Mouse (Mus musculus) lung, adult 2 months (tissue): Measurements from ENCODE around the gene Trpm8. TPM values are rescaled to one million over a fixed set of nuclear protein-coding genes. Genes with fewer than 3 reads are reported as not detected.

Source experiments
- DNase-seq: peaks from one replicate; pipeline ENCODE4 v3.0.0; 2022
- H3K4me1 ChIP-seq: fragments of 200-500 bp; 2 replicates; pipeline ENCODE4 v1.6.1; 2011; ENCODE audit warnings: low read length; ENCODE audit not compliant: control insufficient read depth, insufficient read depth
- H3K4me3 ChIP-seq: fragments of 200-500 bp; replicated peaks from 2 replicates; pipeline ENCODE3; 2011; ENCODE audit warnings: low read depth, mild to moderate bottlenecking, control low read depth, low read length; ENCODE audit errors: extremely low read depth
- CTCF ChIP-seq: fragments of 200-500 bp; IDR thresholded peaks from 2 replicates; pipeline ENCODE4 v1.5.1; 2011; ENCODE audit warnings: mild to moderate bottlenecking, low read length, control low read depth; ENCODE audit not compliant: insufficient read depth
- POLR2A ChIP-seq: fragments of 200-500 bp; IDR thresholded peaks from 2 replicates; pipeline ENCODE4 v1.6.1; 2011; ENCODE audit warnings: low read depth, mild to moderate bottlenecking, control low read depth, low read length, borderline replicate concordance; ENCODE audit errors: extremely low read depth
- WGBS: fragments of 180-500 bp; shearing (Covaris S2); methylation state at CpG from one replicate; pipeline ENCODE4 v1.1.7; 2018; 5-methylcytosine and 5-hydroxymethylcytosine counted together
- polyA plus RNA-seq: library from polyadenylated mRNA; depleted of rRNA; stranded (reverse); fragments of >200 nt; gene quantifications from 2 replicates; pipeline ENCODE4 v1.2.3, GENCODE M21; 2012

Gene Trpm8
- polyA plus RNA-seq, 1 experiment: not detected

- DNase-seq: no peak
- TF ChIP-seq POLR2A: no peak
- no peak for TF ChIP-seq CTCF
- Histone ChIP-seq H3K4me3 (no peak overlapping the region), H3K4me1 (no peaks in the 10 kb centered on the region)
Observed at GRCm38 (mm10) chr1:88322146-88322545, 44.7 kb downstream of the Trpm8 start.

DNA sequence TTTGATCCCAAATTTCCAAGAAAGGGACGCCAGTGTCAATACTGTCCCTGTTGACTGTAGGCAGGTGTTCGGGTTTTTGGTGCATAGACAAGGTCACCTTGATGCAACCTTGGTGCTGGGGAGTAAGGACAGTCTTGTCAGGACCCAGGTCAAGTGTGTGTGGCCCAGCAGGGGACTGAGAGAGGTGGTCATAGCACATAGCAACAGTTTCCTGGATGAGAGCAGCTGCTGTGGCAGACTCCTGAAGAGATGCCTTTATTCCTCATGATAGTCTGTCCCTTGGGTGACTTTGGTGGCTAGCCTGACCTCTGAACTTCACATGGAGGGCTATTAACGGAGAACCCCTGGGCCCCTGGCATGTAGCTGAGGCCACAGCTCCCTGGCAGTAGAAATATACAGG, 45.6 kb downstream of the Trpm8 start:
- 76% methylated on average over 3 of the region's 3 CpGs for WGBS

GRCm38 (mm10) chr1:88339481-88339880, 62.0 kb downstream of the Trpm8 start:
- DNase-seq: no peak
- Histone ChIP-seq H3K4me3 (no peak overlapping the region), H3K4me1 (no peaks in the 10 kb centered on the region)
- TF ChIP-seq CTCF: no peak
- no peak for TF ChIP-seq POLR2A
- WGBS: 77% methylated on average over 9 of the region's 9 CpGs

More for the DNA sequence above, 45.6 kb downstream of the Trpm8 start:
- no peak for DNase-seq
- H3K4me3 ChIP-seq: no peak overlapping the region
- H3K4me1 ChIP-seq: no peaks in the 10 kb centered on the region
- TF ChIP-seq POLR2A (no peak), CTCF (no peak)

DNA sequence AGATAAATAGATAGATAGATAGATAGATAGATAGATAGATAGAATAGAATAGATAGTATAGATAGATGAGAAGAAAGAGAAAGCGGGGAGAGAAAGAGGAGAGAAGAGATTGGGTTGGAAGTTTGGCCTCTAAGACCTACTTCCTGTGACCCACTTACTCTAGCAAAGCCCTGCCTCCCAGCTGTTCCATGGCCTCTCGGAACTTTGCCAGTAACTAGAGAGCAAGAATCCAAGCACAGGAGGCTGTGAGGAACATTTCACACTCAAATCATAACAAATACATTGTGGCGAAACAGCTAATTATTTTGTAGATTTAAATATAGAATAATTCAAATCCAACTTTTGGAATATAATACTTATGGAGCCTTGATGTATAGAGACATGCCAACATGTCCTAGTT, 65.2 kb downstream of the Trpm8 start:
- 63% methylated on average over 3 of the region's 3 CpGs for WGBS
- no peak for DNase-seq
- H3K4me1 ChIP-seq: no peaks in the 10 kb centered on the region
- no peak for TF ChIP-seq CTCF
- TF ChIP-seq POLR2A: no peak
- no peak overlapping the region for H3K4me3 ChIP-seq

DNA sequence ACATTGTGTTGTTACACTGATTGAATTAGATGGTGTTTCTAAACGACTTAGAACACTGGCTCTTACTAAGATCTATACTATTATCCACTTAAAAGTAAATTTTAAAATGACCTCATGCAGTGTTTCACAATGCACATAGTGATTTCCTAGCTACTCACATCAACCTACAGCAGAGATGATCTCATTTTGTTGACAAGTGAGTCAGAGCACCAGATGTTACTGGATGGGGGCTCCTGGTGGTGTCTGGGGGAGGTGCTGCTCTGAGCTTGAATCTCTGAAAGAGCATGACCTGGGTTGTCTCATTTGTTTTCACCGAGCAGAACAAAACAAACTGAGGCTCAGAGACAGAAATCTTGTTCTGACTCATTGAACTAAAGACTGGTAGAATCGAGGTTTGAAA, 68.1 kb downstream of the Trpm8 start:
- no peak for DNase-seq
- WGBS: 19% methylated on average over 3 of the region's 3 CpGs
- no peaks in the 10 kb centered on the region for H3K4me1 ChIP-seq
- no peak for TF ChIP-seq CTCF
- no peak for TF ChIP-seq POLR2A
- no peak overlapping the region for H3K4me3 ChIP-seq

DNA sequence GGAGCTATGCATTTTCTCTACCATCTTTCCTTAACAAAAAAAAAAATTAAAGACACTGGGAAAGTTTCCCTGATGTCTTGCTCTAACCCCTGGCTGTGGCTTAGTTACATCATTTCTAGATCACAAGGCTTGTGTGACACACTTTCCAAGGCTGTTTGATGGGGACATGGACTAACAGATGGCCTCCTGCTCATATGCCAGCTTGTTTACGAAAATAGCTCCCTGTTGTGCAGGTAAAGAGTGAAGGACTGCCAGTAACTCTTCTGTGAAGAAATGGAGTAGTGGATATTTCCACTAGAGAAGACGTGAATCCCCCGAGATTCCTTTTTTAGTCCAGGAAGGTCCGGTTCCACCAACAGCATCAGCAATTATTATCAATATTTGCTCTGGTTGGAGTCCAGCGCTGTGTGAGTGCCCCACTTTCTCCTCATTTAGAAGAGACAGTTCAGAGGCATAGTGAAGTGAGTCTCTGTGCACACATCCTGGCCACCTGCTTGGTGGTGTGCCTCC, 71.1 kb downstream of the Trpm8 start:
- no peak for DNase-seq
- Histone ChIP-seq H3K4me1 (no peaks in the 10 kb centered on the region), H3K4me3 (no peak overlapping the region)
- TF ChIP-seq CTCF (no peak), POLR2A (no peak)
- 72% methylated on average over 5 of the region's 5 CpGs for WGBS

DNA sequence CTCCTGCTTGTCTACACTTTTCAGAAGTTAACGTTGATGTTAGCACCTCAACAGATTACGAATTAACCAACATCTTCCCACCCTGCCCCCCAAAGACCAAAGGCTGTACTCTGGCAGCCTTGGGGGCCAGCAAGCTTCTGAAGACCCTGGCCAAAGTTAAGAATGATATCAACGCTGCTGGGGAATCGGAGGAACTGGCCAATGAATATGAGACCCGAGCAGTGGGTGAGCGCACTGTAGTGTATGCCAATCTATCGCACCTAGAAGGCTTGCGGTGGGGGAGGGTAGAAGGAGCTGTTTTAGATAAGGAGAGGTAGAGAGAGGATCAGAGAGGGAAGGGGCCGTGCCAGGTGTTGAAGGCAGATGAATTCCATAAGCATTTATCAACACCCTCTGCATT, 73.3 kb downstream of the Trpm8 start:
- Histone ChIP-seq H3K4me3 (no peak overlapping the region), H3K4me1 (no peaks in the 10 kb centered on the region)
- WGBS: 86% methylated on average over 9 of the region's 9 CpGs
- DNase-seq: no peak
- TF ChIP-seq POLR2A (no peak), CTCF (no peak)

- 92% methylated on average over 12 of the region's 12 CpGs for WGBS
- Histone ChIP-seq H3K4me3 (no peak overlapping the region), H3K4me1 (no peaks in the 10 kb centered on the region)
- DNase-seq: no peak
- TF ChIP-seq POLR2A: no peak
- TF ChIP-seq CTCF: no peak
Observed at GRCm38 (mm10) chr1:88355025-88355424, 77.6 kb downstream of the Trpm8 start.

GRCm38 (mm10) chr1:88355681-88356080, 78.2 kb downstream of the Trpm8 start:
- H3K4me1 ChIP-seq: no peaks in the 10 kb centered on the region
- DNase-seq: no peak
- H3K4me3 ChIP-seq: no peak overlapping the region
- TF ChIP-seq POLR2A (no peak), CTCF (no peak)
- 92% methylated on average over 3 of the region's 3 CpGs for WGBS

DNA sequence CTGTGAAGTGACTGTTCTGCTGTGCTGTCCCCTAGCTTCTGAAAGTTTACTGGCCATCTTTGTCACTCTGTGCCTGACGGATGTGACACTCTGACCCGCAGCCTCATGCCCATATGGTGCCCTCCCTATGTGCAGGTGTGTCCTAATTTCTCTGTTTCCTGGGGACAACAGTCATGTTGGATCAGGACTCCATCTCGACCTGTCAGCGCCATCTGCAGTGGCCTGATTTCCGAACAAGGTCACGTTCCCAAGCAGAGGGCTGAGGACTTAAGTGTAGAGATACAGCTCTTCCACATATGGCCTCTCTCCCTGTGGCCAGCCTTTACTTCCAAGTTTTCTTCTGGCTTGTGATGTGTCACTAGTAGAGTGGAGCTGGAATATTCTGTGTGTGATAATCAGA, 79.2 kb downstream of the Trpm8 start:
- DNase-seq: no peak
- WGBS: 82% methylated on average over 6 of the region's 6 CpGs
- TF ChIP-seq POLR2A (no peak), CTCF (no peak)

More for the DNA sequence above, 79.2 kb downstream of the Trpm8 start:
- H3K4me1 ChIP-seq: no peaks in the 10 kb centered on the region
- no peak overlapping the region for H3K4me3 ChIP-seq
